Mouse (Mus musculus) stomach, postnatal 0 days (tissue): Measurements from ENCODE around the gene Ier5. TPM values are rescaled to one million over a fixed set of nuclear protein-coding genes. Genes with fewer than 3 reads are reported as not detected.

ENCODE experiments used
- ATAC-seq: fragments of 200-750 bp; cut with Nextera tagmentation; 2 replicates; pipeline ENCODE4 v1.8.0; 2017; ENCODE audit not compliant: low FRiP score, low TSS enrichment
- DNase-seq: peaks from one replicate; pipeline ENCODE4 v3.0.0-alpha.2; 2016; ENCODE audit warnings: low spot score
- H3K27ac ChIP-seq: fragments of 300-500 bp; sonication (generic); replicated peaks from 2 replicates; pipeline ENCODE4 v1.5.1; 2014; ENCODE audit warnings: mild to moderate bottlenecking, control low read depth
- H3K27me3 ChIP-seq: fragments of 300-500 bp; sonication (generic); 2 replicates; pipeline ENCODE4 v1.6.1; 2014; ENCODE audit warnings: low read length; ENCODE audit not compliant: control insufficient read depth, insufficient read depth
- H3K36me3 ChIP-seq: fragments of 300-500 bp; sonication (generic); 2 replicates; pipeline ENCODE4 v1.6.1; 2014; ENCODE audit warnings: low read length, mixed read lengths; ENCODE audit not compliant: control insufficient read depth, insufficient read depth
- H3K4me1 ChIP-seq: fragments of 300-500 bp; sonication (generic); replicated peaks from 2 replicates; pipeline ENCODE4 v1.6.1; 2014; ENCODE audit warnings: antibody characterized with exemption; ENCODE audit not compliant: control insufficient read depth, insufficient read depth
- H3K4me2 ChIP-seq: fragments of 300-500 bp; sonication (generic); replicated peaks from 2 replicates; pipeline ENCODE4 v1.6.1; 2014; ENCODE audit warnings: low read depth, mild to moderate bottlenecking, control low read depth, moderate library complexity
- H3K4me3 ChIP-seq: fragments of 300-500 bp; sonication (generic); 2 replicates; pipeline ENCODE4 v1.5.1; 2014; ENCODE audit warnings: low read depth, low read length, control low read depth
- H3K9ac ChIP-seq: fragments of 300-500 bp; sonication (generic); 2 replicates; pipeline ENCODE4 v1.6.1; 2014; ENCODE audit warnings: mild to moderate bottlenecking, low read length, control low read depth, mixed read lengths
- H3K9me3 ChIP-seq: fragments of 300-500 bp; sonication (generic); 2 replicates; pipeline ENCODE4 v1.6.1; 2016; ENCODE audit warnings: low read length; ENCODE audit not compliant: control insufficient read depth
- CTCF ChIP-seq: IDR thresholded peaks from 2 replicates; pipeline ENCODE4 v1.5.1; 2016; ENCODE audit warnings: antibody characterized with exemption, low read depth, mild to moderate bottlenecking, moderate library complexity
- EP300 ChIP-seq: optimal IDR thresholded peaks from 2 replicates; pipeline ENCODE3; 2016; ENCODE audit warnings: antibody characterized with exemption
- WGBS: fragments of 180-500 bp; shearing (Covaris S2); extraction: QIAGEN DNeasy Blood & Tissue Kit; methylation state at CpG from one replicate; pipeline ENCODE4 v1.1.7; 2014; 5-methylcytosine and 5-hydroxymethylcytosine counted together
- polyA plus RNA-seq: library from polyadenylated mRNA; unstranded; fragments of >200 nt; fragmentation: Nextera tagmentation; extraction: Ambion mirVana; gene quantifications from 2 replicates; pipeline ENCODE4 v1.2.1, GENCODE M21; 2015

Gene Ier5
- polyA plus RNA-seq, 1 experiment from 2014 or later, result 7.3 TPM

DNA sequence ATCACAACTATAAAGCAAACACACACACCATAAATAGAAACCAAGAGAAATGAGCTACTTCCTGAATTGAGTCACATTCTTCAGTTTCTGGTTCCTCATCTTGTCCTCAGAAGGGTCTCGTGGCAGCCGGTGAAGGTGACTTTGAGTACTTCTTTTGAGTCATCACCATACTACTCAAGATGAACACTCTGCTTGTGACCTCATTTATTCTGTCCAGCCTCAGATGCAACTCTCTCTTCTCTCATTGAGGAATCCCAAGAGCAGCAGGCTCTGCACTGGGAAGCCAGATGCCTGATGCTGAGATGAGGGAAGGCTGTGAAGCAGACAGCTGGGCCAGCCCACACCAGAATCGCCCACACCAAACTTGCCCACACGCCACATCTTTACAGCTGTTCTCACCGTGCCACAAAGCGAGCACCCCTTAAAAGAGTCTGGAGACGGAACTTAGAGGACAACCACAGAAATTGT lies 8.0 kb downstream of the Ier5 start:
- WGBS, result 74% methylated on average over 7 of the region's 7 CpGs
- H3K4me2 ChIP-seq, result no peak overlapping the region
- TF ChIP-seq EP300 (no peak), CTCF (no peak)
- no peak overlapping the region for H3K9ac ChIP-seq
- H3K27me3 ChIP-seq, result no peaks in the 10 kb centered on the region
- ATAC-seq (no peak; the same call in 1 of the 2 replicates), DNase-seq (no peak)
- H3K27ac ChIP-seq, result peak overlapping the region; percentile 86
- no peaks in the 10 kb centered on the region for H3K9me3 ChIP-seq
- no peak overlapping the region for H3K4me3 ChIP-seq
- H3K36me3 ChIP-seq, result no peaks in the 10 kb centered on the region
- H3K4me1 ChIP-seq, result peaks cover 32% of the 10 kb centered on the region

DNA sequence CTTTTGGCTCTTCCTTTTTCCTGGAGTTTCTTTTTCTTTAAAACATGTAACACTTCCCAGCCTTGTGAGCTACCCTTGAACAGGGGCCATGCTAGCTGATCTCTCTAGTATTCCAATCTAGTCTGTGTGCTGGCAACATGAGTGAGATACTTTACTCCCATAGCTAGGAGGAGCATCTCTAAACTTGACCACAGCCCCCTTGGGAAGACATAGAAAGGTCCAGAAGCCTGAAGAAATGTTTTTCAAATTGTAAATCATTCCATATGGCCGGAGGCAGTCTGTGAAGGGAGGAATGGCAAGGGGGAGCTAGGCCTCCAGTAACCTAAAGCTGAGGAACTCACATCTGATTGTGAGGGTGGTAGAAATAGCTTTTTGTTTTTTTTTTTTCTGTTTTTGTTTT lies 8.7 kb downstream of the Ier5 start:
- Histone ChIP-seq H3K4me2 (no peak overlapping the region), H3K4me1 (peaks cover 34% of the 10 kb centered on the region), H3K27me3 (no peaks in the 10 kb centered on the region), H3K36me3 (no peaks in the 10 kb centered on the region), H3K9me3 (no peaks in the 10 kb centered on the region), H3K4me3 (no peak overlapping the region), H3K9ac (no peak overlapping the region), H3K27ac (no peak overlapping the region)
- 65% methylated on average over 1 of the region's 1 CpGs for WGBS
- ATAC-seq (no peak), DNase-seq (no peak)
- TF ChIP-seq EP300 (no peak), CTCF (no peak)

DNA sequence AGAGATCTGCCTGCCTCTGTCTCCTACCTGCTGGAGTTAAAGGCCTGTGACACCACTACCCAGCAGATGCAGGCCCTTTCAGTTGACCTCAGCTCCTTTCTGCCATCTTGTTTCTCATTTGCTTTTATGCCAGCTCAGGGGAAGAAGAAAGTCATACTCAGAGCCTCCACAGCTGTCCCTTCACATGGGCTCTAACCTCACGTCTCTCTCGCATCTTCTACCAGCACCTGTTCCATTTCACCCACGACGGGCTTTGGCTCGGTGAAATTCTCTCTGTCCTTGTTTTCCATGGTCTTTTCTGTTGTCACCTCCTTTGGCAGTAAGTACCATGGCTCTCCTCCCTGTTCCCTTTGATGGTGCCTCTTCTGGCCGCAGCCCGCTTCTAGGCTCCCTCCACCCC lies 9.1 kb downstream of the Ier5 start:
- peaks cover 34% of the 10 kb centered on the region for H3K4me1 ChIP-seq
- no peak for ATAC-seq

DNA sequence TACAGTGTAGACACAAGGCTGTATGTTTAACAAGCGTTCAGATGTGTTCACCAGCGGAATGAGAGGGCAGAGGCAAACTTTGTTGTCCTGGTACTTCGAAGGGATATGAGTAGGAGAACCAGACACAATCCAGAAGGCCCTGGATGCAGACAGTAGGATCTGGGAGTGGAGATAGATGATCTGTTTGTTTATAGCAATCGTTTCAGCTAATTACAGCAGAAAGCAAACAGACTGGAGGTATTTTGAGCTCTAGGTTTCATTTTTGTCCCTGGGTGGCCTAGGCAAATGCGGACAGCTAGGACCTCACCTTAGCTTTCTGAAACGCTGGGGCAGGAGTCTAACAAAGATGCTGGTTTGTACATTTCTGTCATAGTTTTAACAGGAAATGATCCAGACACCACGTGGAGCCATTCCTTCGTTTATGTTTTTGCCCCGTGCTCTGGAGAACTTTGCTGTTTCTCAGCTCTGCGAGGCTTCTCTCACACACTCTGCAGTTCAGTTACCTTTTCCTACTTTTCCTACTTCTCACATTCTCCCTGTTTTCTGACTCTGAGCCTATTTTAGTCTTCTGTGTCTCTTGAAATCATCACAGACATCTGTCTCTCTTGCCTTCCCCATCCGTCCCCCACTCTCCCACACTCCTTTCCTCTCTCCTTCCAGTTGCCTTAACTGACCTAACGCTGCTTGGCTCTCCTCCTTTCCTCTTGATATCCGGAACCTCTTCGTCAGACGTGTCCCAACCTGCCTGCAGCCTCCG lies 10.4 kb downstream of the Ier5 start:
- 25% methylated on average over 16 of the region's 16 CpGs for WGBS
- Histone ChIP-seq H3K4me2 (no peak overlapping the region), H3K4me1 (peaks cover 37% of the 10 kb centered on the region), H3K9me3 (no peaks in the 10 kb centered on the region), H3K27me3 (no peaks in the 10 kb centered on the region), H3K9ac (no peak overlapping the region), H3K36me3 (no peaks in the 10 kb centered on the region), H3K27ac (peak overlapping the region; percentile 61; the same call in 1 of the 2 replicates), H3K4me3 (no peak overlapping the region)
- ATAC-seq (no peak), DNase-seq (no peak)
- no peak for TF ChIP-seq EP300
- no peak for TF ChIP-seq CTCF

More for the DNA sequence above, 9.1 kb downstream of the Ier5 start:
- WGBS, result 81% methylated on average over 7 of the region's 7 CpGs
- no peaks in the 10 kb centered on the region for H3K9me3 ChIP-seq
- H3K4me2 ChIP-seq, result no peak overlapping the region
- no peak for TF ChIP-seq EP300
- TF ChIP-seq CTCF, result no peak
- H3K9ac ChIP-seq, result no peak overlapping the region
- no peaks in the 10 kb centered on the region for H3K27me3 ChIP-seq
- H3K36me3 ChIP-seq, result no peaks in the 10 kb centered on the region
- H3K27ac ChIP-seq, result no peak overlapping the region
- no peak for DNase-seq
- H3K4me3 ChIP-seq, result no peak overlapping the region

DNA sequence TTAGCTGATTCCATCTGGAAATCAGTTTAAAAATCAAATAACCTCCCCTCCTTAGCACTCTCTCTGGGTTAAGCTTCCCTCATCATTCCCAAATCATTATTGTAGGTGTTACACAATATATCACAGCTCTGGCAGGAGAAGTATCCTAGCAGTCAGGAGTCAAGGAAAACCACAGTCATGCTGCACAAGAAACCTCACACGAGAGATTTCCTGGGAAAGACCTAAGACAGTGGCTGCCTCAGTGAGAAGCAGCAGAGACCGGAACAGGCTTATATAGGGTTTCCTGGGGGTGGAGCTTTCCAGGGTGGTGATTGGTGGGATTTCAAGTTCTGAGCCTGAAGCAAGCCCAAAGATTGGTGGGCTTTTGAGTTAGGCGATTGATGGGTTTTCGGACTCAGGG lies 11.4 kb downstream of the Ier5 start:
- Histone ChIP-seq H3K4me2 (no peak overlapping the region), H3K4me1 (peaks cover 27% of the 10 kb centered on the region), H3K9me3 (no peaks in the 10 kb centered on the region), H3K36me3 (no peaks in the 10 kb centered on the region), H3K4me3 (no peak overlapping the region), H3K27me3 (no peaks in the 10 kb centered on the region), H3K9ac (no peak overlapping the region), H3K27ac (no peak overlapping the region)
- WGBS, result 88% methylated on average over 4 of the region's 4 CpGs
- DNase-seq (no peak), ATAC-seq (no peak)
- TF ChIP-seq CTCF (no peak), EP300 (no peak)

DNA sequence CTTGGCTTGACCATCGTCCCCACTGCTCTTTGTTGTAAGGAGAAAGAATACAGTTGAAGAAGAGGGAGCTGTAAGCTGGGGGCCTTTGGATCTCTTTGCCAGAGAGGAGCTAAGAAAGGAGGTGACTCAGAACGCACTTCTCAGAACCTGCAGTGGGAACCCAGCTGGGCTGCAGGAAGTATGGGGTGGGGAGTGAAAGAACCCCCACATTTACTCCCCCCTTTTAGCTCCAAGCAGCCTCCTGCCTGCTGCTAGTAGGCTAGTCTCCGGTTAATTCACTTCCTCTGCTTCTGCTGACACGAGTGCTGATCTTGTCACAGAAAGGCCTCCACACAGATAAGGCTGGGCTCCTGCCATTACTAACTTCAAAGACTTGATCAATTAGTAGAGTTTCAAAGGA lies 12.5 kb downstream of the Ier5 start:
- ATAC-seq (no peak), DNase-seq (no peak)
- 24% methylated on average over 4 of the region's 4 CpGs for WGBS
- no peaks in the 10 kb centered on the region for H3K9me3 ChIP-seq
- H3K9ac ChIP-seq, result peak overlapping the region; percentile 35; the same call in 1 of the 2 replicates
- H3K27me3 ChIP-seq, result no peaks in the 10 kb centered on the region
- peaks cover 20% of the 10 kb centered on the region for H3K4me1 ChIP-seq
- no peak overlapping the region for H3K4me3 ChIP-seq
- no peaks in the 10 kb centered on the region for H3K36me3 ChIP-seq
- no peak overlapping the region for H3K4me2 ChIP-seq
- no peak for TF ChIP-seq CTCF
- TF ChIP-seq EP300, result no peak
- H3K27ac ChIP-seq, result peak overlapping the region; percentile 70
